8 mouse cellular contexts compared by ENCODE assay signal in the genomic region with DNA sequence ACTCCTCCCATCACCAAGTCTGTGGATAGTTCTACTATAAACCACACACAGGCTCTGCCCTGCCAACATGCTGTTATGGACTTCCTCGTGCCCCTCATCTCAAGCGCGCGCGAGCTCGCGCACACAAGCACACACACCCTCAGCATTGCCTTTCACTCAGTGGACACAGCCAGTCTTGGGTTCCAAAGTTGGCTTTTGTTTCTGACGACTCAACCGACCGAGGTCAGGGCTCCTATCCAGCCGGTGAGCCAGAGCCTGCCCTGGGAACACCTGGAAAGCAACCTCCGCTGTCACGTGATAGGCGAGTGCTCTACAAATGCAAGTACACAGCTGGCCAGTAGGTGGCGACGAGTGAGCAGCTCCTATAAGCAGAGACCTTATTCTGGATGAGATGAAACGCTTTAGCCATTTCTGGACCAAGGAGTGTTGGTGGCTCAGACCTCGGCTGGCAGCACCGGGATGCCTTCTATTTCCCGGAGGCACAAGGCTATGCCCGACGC. TPM values are rescaled to one million over a fixed set of nuclear protein-coding genes. Genes with fewer than 3 reads are reported as not detected.
DNase-seq lines count a peak whose midpoint lies in the region; ATAC-seq and TF ChIP-seq lines count a peak whose summit lies in the region.

No protein-coding gene starts in this region.

- TF ChIP-seq CTCF in bone marrow macrophage, adult 2 months (IDR thresholded peaks at IDR 0.05; ENCODE audit: low read depth, low read length), result peak; percentile 75
- peak; percentile 91; the same call in 1 of the 2 replicates for TF ChIP-seq CTCF in embryonic fibroblast, embryonic 13.5 days (IDR thresholded peaks at IDR 0.05; ENCODE audit: borderline replicate concordance, insufficient read depth, low read length)

- peak overlapping the region; percentile 47; the same call in 1 of the 2 replicates for H3K9ac ChIP-seq in heart, embryonic 11.5 days (ENCODE audit: low read depth, low read length)
- no peak overlapping the region for H3K9ac ChIP-seq in kidney, embryonic 15.5 days
- no peak overlapping the region for H3K9ac ChIP-seq in limb, embryonic 15.5 days

- H3K27me3 ChIP-seq in heart, embryonic 11.5 days (ENCODE audit: control insufficient read depth, insufficient read depth, low read length), result no peaks in the 10 kb centered on the region
- peaks cover 6% of the 10 kb centered on the region; the same call in 1 of the 2 replicates for H3K27me3 ChIP-seq in kidney, embryonic 15.5 days
- 0 out of 2 replicates have a peak, but pooled peaks cover under 1% of the 10 kb centered on the region for H3K27me3 ChIP-seq in limb, embryonic 15.5 days

- ATAC-seq in heart, embryonic 11.5 days (replicated peaks; ENCODE audit: insufficient number of reproducible peaks, low FRiP score, low TSS enrichment), result peak; percentile 32
- ATAC-seq in kidney, embryonic 15.5 days (replicated peaks; ENCODE audit: low FRiP score), result peak; percentile 72
- peak; percentile 57; the same call in 1 of the 2 replicates for ATAC-seq in limb, embryonic 15.5 days (ENCODE audit: insufficient number of reproducible peaks, low FRiP score, low TSS enrichment, low read depth)
- peak; percentile 79 for ATAC-seq in monocyte, adult 5-6 weeks (replicated peaks; ENCODE audit: insufficient number of reproducible peaks, low FRiP score, low TSS enrichment, poor library complexity, severe bottlenecking)

- H3K4me2 ChIP-seq in heart, embryonic 11.5 days, result peak overlapping the region; percentile 66
- H3K4me2 ChIP-seq in kidney, embryonic 15.5 days, result peak overlapping the region; percentile 63
- H3K4me2 ChIP-seq in limb, embryonic 15.5 days, result peak overlapping the region; percentile 63

- no peak overlapping the region for H3K4me3 ChIP-seq in bone marrow macrophage, adult 2 months (ENCODE audit: insufficient read depth, low read length)
- H3K4me3 ChIP-seq in embryonic fibroblast, embryonic 13.5 days (ENCODE audit: insufficient read depth, low read length), result no peak overlapping the region
- peak overlapping the region; percentile 37 for H3K4me3 ChIP-seq in heart, embryonic 11.5 days (ENCODE audit: low read depth, low read length)
- peak overlapping the region; percentile 40 for H3K4me3 ChIP-seq in kidney, embryonic 15.5 days (replicated peaks)
- peak overlapping the region; percentile 38 for H3K4me3 ChIP-seq in limb, embryonic 15.5 days

- TF ChIP-seq POLR2A in bone marrow macrophage, adult 2 months (IDR thresholded peaks at IDR 0.05; ENCODE audit: borderline replicate concordance, low read depth, low read length), result no peak
- TF ChIP-seq POLR2A in embryonic fibroblast, embryonic 13.5 days (IDR thresholded peaks at IDR 0.05; ENCODE audit: low read depth, low read length), result no peak

- WGBS in heart, embryonic 11.5 days (ENCODE audit: insufficient replicate concordance), result 19% methylated on average over 22 of the region's 22 CpGs
- 24% methylated on average over 22 of the region's 22 CpGs for WGBS in kidney, embryonic 15.5 days
- WGBS in limb, embryonic 15.5 days, result 17% methylated on average over 22 of the region's 22 CpGs

- no peak overlapping the region for H3K27ac ChIP-seq in bone marrow macrophage, adult 2 months (ENCODE audit: insufficient read depth, low read depth, low read length)
- H3K27ac ChIP-seq in embryonic fibroblast, embryonic 13.5 days (ENCODE audit: insufficient read depth, low read length), result no peak overlapping the region
- H3K27ac ChIP-seq in heart, embryonic 11.5 days (ENCODE audit: low read depth, low read length), result no peak overlapping the region
- H3K27ac ChIP-seq in kidney, embryonic 15.5 days, result no peak overlapping the region
- H3K27ac ChIP-seq in limb, embryonic 15.5 days, result no peak overlapping the region

- DNase-seq in B cell, adult 2 months, result peak; percentile 81 to 83
- DNase-seq in spleen, postnatal 36 days (ENCODE audit: low spot score in 2 of 2), result peak; percentile 71

- H3K9me3 ChIP-seq in heart, embryonic 11.5 days (replicated peaks; ENCODE audit: control insufficient read depth, low read length), result no peaks in the 10 kb centered on the region
- H3K9me3 ChIP-seq in kidney, embryonic 15.5 days (replicated peaks), result no peaks in the 10 kb centered on the region
- H3K9me3 ChIP-seq in limb, embryonic 15.5 days, result no peaks in the 10 kb centered on the region

- peaks cover 6% of the 10 kb centered on the region for H3K36me3 ChIP-seq in heart, embryonic 11.5 days (ENCODE audit: control insufficient read depth, insufficient read depth, low read length)
- peaks cover 38% of the 10 kb centered on the region for H3K36me3 ChIP-seq in kidney, embryonic 15.5 days
- peaks cover 22% of the 10 kb centered on the region for H3K36me3 ChIP-seq in limb, embryonic 15.5 days

- H3K4me1 ChIP-seq in bone marrow macrophage, adult 2 months (ENCODE audit: control insufficient read depth, insufficient read depth, low read length), result peaks cover 14% of the 10 kb centered on the region
- H3K4me1 ChIP-seq in embryonic fibroblast, embryonic 13.5 days (ENCODE audit: control insufficient read depth, insufficient read depth, low read length), result peaks cover 3% of the 10 kb centered on the region; the same call in 1 of the 2 replicates
- peaks cover 9% of the 10 kb centered on the region for H3K4me1 ChIP-seq in heart, embryonic 11.5 days (ENCODE audit: control insufficient read depth, insufficient read depth, low read length)
- H3K4me1 ChIP-seq in kidney, embryonic 15.5 days, result peaks cover 13% of the 10 kb centered on the region
- peaks cover 11% of the 10 kb centered on the region; the same call in 1 of the 2 replicates for H3K4me1 ChIP-seq in limb, embryonic 15.5 days

RNA-seq across cellular contexts. Expression of a gene that starts 14.3 kb away (rescaled TPM):
- 4.2 and 5.7 TPM in 2 replicates for polyA plus RNA-seq in bone marrow macrophage, adult 2 months (2012; ENCODE audit: insufficient read depth, insufficient read length, missing spikeins)
- polyA plus RNA-seq in embryonic fibroblast, embryonic 13.5 days (2011; ENCODE audit: insufficient read length, low read depth, missing spikeins), result 2.7 and 2.8 TPM in 2 replicates
- polyA plus RNA-seq in heart, embryonic 11.5 days (2014; fragmentation: Nextera tagmentation; extraction: Ambion mirVana), result 8.4 and 11.5 TPM in 2 replicates
- 9.7 and 11.1 TPM in 2 replicates for polyA plus RNA-seq in kidney, embryonic 15.5 days (2015; fragmentation: Nextera tagmentation; extraction: Ambion mirVana)
- polyA plus RNA-seq in limb, embryonic 15.5 days (2015; fragmentation: Nextera tagmentation; extraction: Ambion mirVana), result 10.2 and 10.6 TPM in 2 replicates
- 8.4 to 14.5 TPM (median 11.4 TPM) in 3 replicates for total RNA-seq in monocyte, adult 5-6 weeks (2017)

RNA-seq across cellular contexts. Expression of a gene that starts 31.5 kb away (rescaled TPM):
- not detected in 2 replicates for polyA plus RNA-seq in bone marrow macrophage, adult 2 months (2012; ENCODE audit: insufficient read depth, insufficient read length, missing spikeins)
- polyA plus RNA-seq in embryonic fibroblast, embryonic 13.5 days (2011; ENCODE audit: insufficient read length, low read depth, missing spikeins), result not detected in 2 replicates
- 0.07 TPM in 2 replicates for polyA plus RNA-seq in heart, embryonic 11.5 days (2014; fragmentation: Nextera tagmentation; extraction: Ambion mirVana)
- polyA plus RNA-seq in kidney, embryonic 15.5 days (2015; fragmentation: Nextera tagmentation; extraction: Ambion mirVana), result not detected in 2 replicates
- polyA plus RNA-seq in limb, embryonic 15.5 days (2015; fragmentation: Nextera tagmentation; extraction: Ambion mirVana), result 0.08 TPM in 1 of 2 replicates, not detected in the other
- total RNA-seq in monocyte, adult 5-6 weeks (2017), result not detected in 3 replicates

RNA-seq across cellular contexts. Expression of a gene that starts 38.4 kb away (rescaled TPM):
- polyA plus RNA-seq in bone marrow macrophage, adult 2 months (2012; ENCODE audit: insufficient read depth, insufficient read length, missing spikeins), result not detected in 2 replicates
- polyA plus RNA-seq in embryonic fibroblast, embryonic 13.5 days (2011; ENCODE audit: insufficient read length, low read depth, missing spikeins), result not detected in 2 replicates
- 64.3 and 76.3 TPM in 2 replicates for polyA plus RNA-seq in heart, embryonic 11.5 days (2014; fragmentation: Nextera tagmentation; extraction: Ambion mirVana)
- 3.3 and 7.1 TPM in 2 replicates for polyA plus RNA-seq in kidney, embryonic 15.5 days (2015; fragmentation: Nextera tagmentation; extraction: Ambion mirVana)
- 0.77 and 2.4 TPM in 2 replicates for polyA plus RNA-seq in limb, embryonic 15.5 days (2015; fragmentation: Nextera tagmentation; extraction: Ambion mirVana)
- 0.95 to 1.4 TPM (median 0.96 TPM) in 3 replicates for total RNA-seq in monocyte, adult 5-6 weeks (2017)

Comparison
In these comparisons a context has a peak if more than half of its experiments do, and no peak if none do; other contexts are left out.
1. H3K4me3 ChIP-seq: peak in heart, embryonic 11.5 days (single experiment), kidney, embryonic 15.5 days (single experiment) and limb, embryonic 15.5 days (single experiment); none in bone marrow macrophage, adult 2 months (single experiment) and embryonic fibroblast, embryonic 13.5 days (single experiment).
2. Peak in every context shown above with its lines, with median percentiles within 50 percentile points of each other: ATAC-seq and H3K4me2 ChIP-seq.